8 mouse cellular contexts compared by ENCODE assay signal in the genomic region with DNA sequence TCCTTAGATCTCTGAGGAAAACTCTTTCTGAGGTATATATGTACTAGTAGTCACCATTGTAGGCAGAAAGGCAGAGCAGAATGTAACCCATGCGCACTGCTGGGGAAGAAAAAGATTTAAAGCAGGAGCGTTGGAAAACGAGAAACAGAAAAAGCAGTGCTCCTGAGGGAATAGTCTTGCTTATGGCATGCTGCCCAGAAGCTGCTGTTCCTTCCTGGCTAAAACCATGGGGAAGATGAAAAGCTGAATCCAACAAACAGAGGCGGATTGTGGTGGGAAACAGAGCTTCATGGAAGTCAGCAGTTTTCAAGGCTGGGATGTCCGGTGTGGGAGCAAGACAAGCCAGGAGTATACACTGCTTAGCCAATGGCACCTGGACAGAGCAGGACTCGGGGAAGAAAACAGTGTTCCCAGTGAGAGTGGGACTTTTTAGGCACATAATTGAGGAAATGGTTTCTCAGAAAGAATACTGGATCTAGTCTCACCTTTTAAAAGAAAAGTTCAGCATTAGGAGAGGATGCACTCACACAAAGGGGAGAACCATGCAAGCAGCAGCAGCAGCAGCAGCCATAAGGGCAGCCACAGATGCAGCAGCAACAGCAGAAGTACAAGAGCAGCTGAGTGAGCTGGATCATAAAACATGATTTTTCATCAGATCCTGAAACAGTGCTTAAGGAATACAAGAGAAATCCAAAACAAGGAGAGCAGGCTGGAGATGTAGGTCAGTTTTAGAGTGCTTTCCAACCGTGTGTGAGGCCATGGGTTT. TPM values are rescaled to one million over a fixed set of nuclear protein-coding genes. Genes with fewer than 3 reads are reported as not detected.
DNase-seq lines count a peak whose midpoint lies in the region; ATAC-seq and TF ChIP-seq lines count a peak whose summit lies in the region.

No protein-coding gene starts in this region.

- ATAC-seq in hindbrain, postnatal 0 days: peak; percentile 83
- ATAC-seq in intestine, postnatal 0 days: no peak

- 0 out of 2 replicates have a peak overlapping the region, but pooled peaks have one; percentile 24 for H3K4me2 ChIP-seq in hindbrain, postnatal 0 days (ENCODE audit: low read depth, low read length)
- H3K4me2 ChIP-seq in intestine, postnatal 0 days (replicated peaks; ENCODE audit: low read depth): no peak overlapping the region

- peak overlapping the region; percentile 62 for H3K27ac ChIP-seq in hindbrain, postnatal 0 days
- H3K27ac ChIP-seq in intestine, postnatal 0 days (ENCODE audit: low read depth, low read length): no peak overlapping the region

- no peaks in the 10 kb centered on the region for H3K9me3 ChIP-seq in hindbrain, postnatal 0 days (ENCODE audit: low read length)
- no peaks in the 10 kb centered on the region for H3K9me3 ChIP-seq in intestine, postnatal 0 days (ENCODE audit: control insufficient read depth)

- no peak for TF ChIP-seq CTCF in hindbrain, postnatal 0 days (IDR thresholded peaks at IDR 0.05; ENCODE audit: low read depth)
- no peak for TF ChIP-seq CTCF in intestine, postnatal 0 days (IDR thresholded peaks at IDR 0.05; ENCODE audit: low read depth)

- no peak overlapping the region for H3K4me3 ChIP-seq in hindbrain, postnatal 0 days (ENCODE audit: low read length)
- no peak overlapping the region for H3K4me3 ChIP-seq in intestine, postnatal 0 days (ENCODE audit: low read depth, low read length)

- intact Hi-C loops in gastrocnemius, postnatal 36 days (cut with DNase I): no loop called here

- H3K4me1 ChIP-seq in hindbrain, postnatal 0 days (ENCODE audit: insufficient read depth, low read length): no peaks in the 10 kb centered on the region
- H3K4me1 ChIP-seq in intestine, postnatal 0 days (replicated peaks; ENCODE audit: control insufficient read depth, insufficient read depth, low read length): no peaks in the 10 kb centered on the region

- no peak overlapping the region for H3K9ac ChIP-seq in hindbrain, postnatal 0 days (replicated peaks; ENCODE audit: low read length)
- no peak overlapping the region for H3K9ac ChIP-seq in intestine, postnatal 0 days (ENCODE audit: low read depth, low read length)

- DNase-seq in gastrocnemius, adult 18-20 months (ENCODE audit: low spot score): peak; percentile 15
- no peak for DNase-seq in gastrocnemius, postnatal 36 days
- DNase-seq in ovary, postnatal 14 days (ENCODE audit: low spot score): peak; percentile 1
- DNase-seq in ovary, adult 18-20 months (ENCODE audit: low spot score): no peak
- DNase-seq in hindbrain, postnatal 0 days (ENCODE audit: low spot score): peak; percentile 71
- peak; percentile 40 for DNase-seq in right cerebral cortex, postnatal 14 days
- no peak for DNase-seq in B cell, adult 2 months

- no peaks in the 10 kb centered on the region for H3K27me3 ChIP-seq in hindbrain, postnatal 0 days (ENCODE audit: insufficient read depth, low read length)
- no peaks in the 10 kb centered on the region for H3K27me3 ChIP-seq in intestine, postnatal 0 days (replicated peaks; ENCODE audit: control insufficient read depth, insufficient read depth, low read length)

- WGBS in hindbrain, postnatal 0 days: 41% methylated on average over 7 of the region's 7 CpGs
- WGBS in intestine, postnatal 0 days: 63% methylated on average over 7 of the region's 7 CpGs

- H3K36me3 ChIP-seq in hindbrain, postnatal 0 days (ENCODE audit: insufficient read depth, low read length): no peaks in the 10 kb centered on the region
- no peaks in the 10 kb centered on the region for H3K36me3 ChIP-seq in intestine, postnatal 0 days (ENCODE audit: control insufficient read depth, insufficient read depth)

RNA-seq across cellular contexts. Expression of gene Fmr1, which starts 33.0 kb away (rescaled TPM):
- total RNA-seq in gastrocnemius, adult 18-20 months (2021): 1 to 10 TPM; 4.9 to 7.6 TPM
- total RNA-seq in gastrocnemius, postnatal 36 days (2021): 1 to 10 TPM; 5.9 to 7.4 TPM
- total RNA-seq in hindbrain, postnatal 0 days (2014; rRNA removed): 30.4 and 31.4 TPM in 2 replicates
- polyA plus RNA-seq in hindbrain, postnatal 0 days (2015; fragmentation: Nextera tagmentation; extraction: Ambion mirVana): 39.9 and 40.3 TPM in 2 replicates
- polyA plus RNA-seq in intestine, postnatal 0 days (2015; fragmentation: Nextera tagmentation; extraction: Ambion mirVana): 21.2 and 22.9 TPM in 2 replicates

Comparison
In these comparisons a context has a peak if more than half of its experiments do, and no peak if none do; other contexts are left out.
1. DNase-seq: peak in gastrocnemius, adult 18-20 months (single experiment), ovary, postnatal 14 days (single experiment), hindbrain, postnatal 0 days (single experiment) and right cerebral cortex, postnatal 14 days (single experiment); none in gastrocnemius, postnatal 36 days (0 of 2), ovary, adult 18-20 months (single experiment) and B cell, adult 2 months (0 of 2).